Mouse (Mus musculus): ENCODE data around the gene Arfgap3.

- TF ChIP-seq CTCF (IDR thresholded peaks at IDR 0.05; ENCODE audit: extremely low read depth, insufficient read depth, low read length) (no peak), POLR2A (IDR thresholded peaks at IDR 0.05; ENCODE audit: extremely low read depth, insufficient read depth, low read length) (no peak)
Measured at GRCm38 (mm10) chr15:83281303-83281702, 68.7 kb downstream of the Arfgap3 start.

Data from cortical plate, adult 2 months (tissue).